Mouse (Mus musculus): Measurements from ENCODE around the gene Best3. TPM values are rescaled to one million over a fixed set of nuclear protein-coding genes. Genes with fewer than 3 reads are reported as not detected.

Best3 gene
- polyA plus RNA-seq, 1 experiment from 2014 or later, result 0.13 TPM

DNA sequence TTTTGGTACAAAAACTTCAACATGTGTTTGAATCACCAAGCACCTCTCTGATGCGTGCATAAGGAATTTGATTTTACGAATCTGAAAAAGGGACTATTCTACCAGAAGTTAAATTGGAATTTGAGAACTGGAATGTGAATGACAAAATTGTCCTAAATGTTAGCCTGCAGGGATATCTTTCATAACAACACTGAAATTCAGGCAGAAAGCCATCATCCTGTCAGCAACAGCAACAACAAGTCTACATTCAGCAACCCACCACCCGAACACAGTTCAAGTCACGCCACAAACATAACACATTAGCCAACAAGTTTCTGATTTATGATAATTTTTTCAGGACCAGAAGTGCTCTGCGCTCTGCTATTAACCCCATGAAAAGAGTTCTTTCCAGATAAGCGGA is 30.9 kb upstream of the Best3 start:
- Histone ChIP-seq H3K4me2 (ENCODE audit: low read length) (no peak overlapping the region), H3K27ac (ENCODE audit: low read length) (no peak overlapping the region), H3K4me3 (ENCODE audit: low read depth, low read length) (no peak overlapping the region), H3K9me3 (replicated peaks; ENCODE audit: control insufficient read depth, low read length, poor library complexity, severe bottlenecking) (no peaks in the 10 kb centered on the region), H3K27me3 (ENCODE audit: control insufficient read depth, insufficient read depth, low read depth, low read length) (no peaks in the 10 kb centered on the region), H3K36me3 (ENCODE audit: control insufficient read depth, insufficient read depth, low read length) (no peaks in the 10 kb centered on the region), H3K9ac (ENCODE audit: low read depth, low read length) (no peak overlapping the region), H3K4me1 (ENCODE audit: control insufficient read depth, insufficient read depth, low read length) (peaks cover 4% of the 10 kb centered on the region; the same call in 1 of the 2 replicates)
- WGBS, result 97% methylated on average over 6 of the region's 6 CpGs
- no peak for ATAC-seq

- H3K4me2 ChIP-seq (ENCODE audit: low read length), result no peak overlapping the region
- H3K9ac ChIP-seq (ENCODE audit: low read depth, low read length), result no peak overlapping the region
- H3K4me1 ChIP-seq (ENCODE audit: control insufficient read depth, insufficient read depth, low read length), result no peaks in the 10 kb centered on the region
- no peak for ATAC-seq
- H3K27me3 ChIP-seq (ENCODE audit: control insufficient read depth, insufficient read depth, low read depth, low read length), result no peaks in the 10 kb centered on the region
- H3K9me3 ChIP-seq (replicated peaks; ENCODE audit: control insufficient read depth, low read length, poor library complexity, severe bottlenecking), result no peaks in the 10 kb centered on the region
- no peaks in the 10 kb centered on the region for H3K36me3 ChIP-seq (ENCODE audit: control insufficient read depth, insufficient read depth, low read length)
- H3K4me3 ChIP-seq (ENCODE audit: low read depth, low read length), result no peak overlapping the region
- no peak overlapping the region for H3K27ac ChIP-seq (ENCODE audit: low read length)
- WGBS, result 91% methylated on average over 11 of the region's 11 CpGs
These were observed 29.5 kb upstream of the Best3 start for GRCm38 (mm10) chr10:116956483-116957158.

- Histone ChIP-seq H3K27me3 (ENCODE audit: control insufficient read depth, insufficient read depth, low read depth, low read length) (no peaks in the 10 kb centered on the region), H3K9me3 (replicated peaks; ENCODE audit: control insufficient read depth, low read length, poor library complexity, severe bottlenecking) (no peaks in the 10 kb centered on the region), H3K4me2 (ENCODE audit: low read length) (no peak overlapping the region), H3K36me3 (ENCODE audit: control insufficient read depth, insufficient read depth, low read length) (no peaks in the 10 kb centered on the region), H3K4me3 (ENCODE audit: low read depth, low read length) (no peak overlapping the region), H3K4me1 (ENCODE audit: control insufficient read depth, insufficient read depth, low read length) (no peaks in the 10 kb centered on the region), H3K9ac (ENCODE audit: low read depth, low read length) (no peak overlapping the region), H3K27ac (ENCODE audit: low read length) (no peak overlapping the region)
- ATAC-seq, result no peak
- WGBS, result 59% methylated on average over 5 of the region's 5 CpGs
These were observed 28.1 kb upstream of the Best3 start for GRCm38 (mm10) chr10:116957867-116958551.

GRCm38 (mm10) chr10:116962152-116962551 is 24.0 kb upstream of the Best3 start:
- H3K4me2 ChIP-seq (ENCODE audit: low read length), result no peak overlapping the region
- H3K9me3 ChIP-seq (replicated peaks; ENCODE audit: control insufficient read depth, low read length, poor library complexity, severe bottlenecking), result no peaks in the 10 kb centered on the region
- no peaks in the 10 kb centered on the region for H3K36me3 ChIP-seq (ENCODE audit: control insufficient read depth, insufficient read depth, low read length)
- no peak overlapping the region for H3K9ac ChIP-seq (ENCODE audit: low read depth, low read length)
- no peaks in the 10 kb centered on the region for H3K27me3 ChIP-seq (ENCODE audit: control insufficient read depth, insufficient read depth, low read depth, low read length)
- 69% methylated on average over 14 of the region's 14 CpGs for WGBS
- no peak overlapping the region for H3K4me3 ChIP-seq (ENCODE audit: low read depth, low read length)
- H3K4me1 ChIP-seq (ENCODE audit: control insufficient read depth, insufficient read depth, low read length), result no peaks in the 10 kb centered on the region
- no peak overlapping the region for H3K27ac ChIP-seq (ENCODE audit: low read length)
- ATAC-seq, result no peak

GRCm38 (mm10) chr10:116962803-116963202 is 23.3 kb upstream of the Best3 start:
- 60% methylated on average over 17 of the region's 17 CpGs for WGBS
- Histone ChIP-seq H3K36me3 (ENCODE audit: control insufficient read depth, insufficient read depth, low read length) (no peaks in the 10 kb centered on the region), H3K4me2 (ENCODE audit: low read length) (no peak overlapping the region), H3K9me3 (replicated peaks; ENCODE audit: control insufficient read depth, low read length, poor library complexity, severe bottlenecking) (no peaks in the 10 kb centered on the region), H3K27ac (ENCODE audit: low read length) (no peak overlapping the region), H3K9ac (ENCODE audit: low read depth, low read length) (no peak overlapping the region), H3K4me1 (ENCODE audit: control insufficient read depth, insufficient read depth, low read length) (no peaks in the 10 kb centered on the region), H3K27me3 (ENCODE audit: control insufficient read depth, insufficient read depth, low read depth, low read length) (no peaks in the 10 kb centered on the region), H3K4me3 (ENCODE audit: low read depth, low read length) (no peak overlapping the region)
- ATAC-seq, result no peak

DNA sequence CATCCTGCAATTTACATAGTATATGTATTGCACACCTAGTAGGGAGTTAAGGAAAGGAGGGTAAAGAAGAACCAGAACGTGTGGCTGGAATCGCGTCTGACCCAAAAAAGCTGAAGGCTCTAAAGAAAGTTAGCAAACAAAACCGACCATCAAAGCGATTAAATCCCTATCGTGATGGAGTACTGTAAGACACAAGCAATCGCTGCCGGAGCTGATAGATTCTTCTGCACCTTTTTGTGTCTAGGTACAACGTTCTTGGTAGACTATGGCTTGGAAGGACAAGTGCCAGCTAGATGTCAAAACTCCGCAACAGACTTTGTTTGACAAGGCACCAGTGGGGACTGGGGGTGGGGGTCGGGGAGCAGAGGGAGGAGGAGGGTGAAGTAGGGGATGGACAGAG is 22.0 kb upstream of the Best3 start:
- ATAC-seq, result no peak

DNA sequence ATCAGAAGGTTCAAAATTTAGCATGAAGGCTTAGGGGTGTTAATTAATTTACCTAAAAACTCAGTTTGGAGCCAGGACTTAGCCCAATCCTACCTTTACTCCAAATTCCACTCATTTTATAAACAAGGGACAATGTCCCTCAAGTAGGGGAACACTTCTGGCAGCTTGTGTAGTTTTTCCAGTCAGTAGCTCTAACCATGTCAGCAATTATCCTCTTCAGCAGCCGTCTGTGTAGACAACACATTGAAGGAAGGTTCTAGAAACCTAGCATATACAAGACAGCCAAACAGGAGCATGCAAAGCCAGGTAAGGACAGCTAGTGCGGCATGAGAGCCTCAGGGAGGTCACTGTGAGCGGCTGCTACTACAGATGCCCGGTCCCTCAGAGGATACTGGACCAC is 21.5 kb upstream of the Best3 start:
- Histone ChIP-seq H3K9me3 (replicated peaks; ENCODE audit: control insufficient read depth, low read length, poor library complexity, severe bottlenecking) (no peaks in the 10 kb centered on the region), H3K27me3 (ENCODE audit: control insufficient read depth, insufficient read depth, low read depth, low read length) (no peaks in the 10 kb centered on the region), H3K36me3 (ENCODE audit: control insufficient read depth, insufficient read depth, low read length) (no peaks in the 10 kb centered on the region), H3K4me3 (ENCODE audit: low read depth, low read length) (no peak overlapping the region), H3K9ac (ENCODE audit: low read depth, low read length) (no peak overlapping the region), H3K27ac (ENCODE audit: low read length) (no peak overlapping the region), H3K4me2 (ENCODE audit: low read length) (no peak overlapping the region), H3K4me1 (ENCODE audit: control insufficient read depth, insufficient read depth, low read length) (no peaks in the 10 kb centered on the region)
- 93% methylated on average over 4 of the region's 4 CpGs for WGBS
- no peak for ATAC-seq

More for the DNA sequence above, 22.0 kb upstream of the Best3 start:
- no peaks in the 10 kb centered on the region for H3K36me3 ChIP-seq (ENCODE audit: control insufficient read depth, insufficient read depth, low read length)
- no peaks in the 10 kb centered on the region for H3K27me3 ChIP-seq (ENCODE audit: control insufficient read depth, insufficient read depth, low read depth, low read length)
- H3K27ac ChIP-seq (ENCODE audit: low read length), result no peak overlapping the region
- no peak overlapping the region for H3K9ac ChIP-seq (ENCODE audit: low read depth, low read length)
- H3K9me3 ChIP-seq (replicated peaks; ENCODE audit: control insufficient read depth, low read length, poor library complexity, severe bottlenecking), result no peaks in the 10 kb centered on the region
- no peaks in the 10 kb centered on the region for H3K4me1 ChIP-seq (ENCODE audit: control insufficient read depth, insufficient read depth, low read length)
- no peak overlapping the region for H3K4me3 ChIP-seq (ENCODE audit: low read depth, low read length)
- 84% methylated on average over 11 of the region's 11 CpGs for WGBS
- no peak overlapping the region for H3K4me2 ChIP-seq (ENCODE audit: low read length)

DNA sequence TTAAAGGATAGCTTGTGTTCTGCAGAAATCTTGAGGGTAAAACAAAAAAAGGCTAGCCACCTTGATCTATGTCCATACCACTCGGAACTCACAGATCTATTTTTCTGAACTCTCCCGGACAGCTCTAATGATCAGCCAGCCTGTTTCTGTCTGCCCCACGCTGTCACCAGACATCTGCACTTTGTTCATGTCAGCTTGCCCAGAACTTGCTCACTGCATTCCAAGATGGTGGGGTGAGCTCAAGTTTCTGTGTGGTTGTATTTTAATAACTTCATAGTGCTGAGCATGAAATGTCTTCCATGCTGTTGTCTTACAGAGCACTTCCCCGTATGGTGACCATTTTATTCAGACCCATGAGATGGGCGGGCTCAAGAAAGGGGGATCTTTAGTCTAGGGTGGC is 20.8 kb upstream of the Best3 start:
- H3K4me3 ChIP-seq (ENCODE audit: low read depth, low read length), result no peak overlapping the region
- no peak overlapping the region for H3K4me2 ChIP-seq (ENCODE audit: low read length)
- H3K9ac ChIP-seq (ENCODE audit: low read depth, low read length), result no peak overlapping the region
- H3K36me3 ChIP-seq (ENCODE audit: control insufficient read depth, insufficient read depth, low read length), result no peaks in the 10 kb centered on the region
- no peaks in the 10 kb centered on the region for H3K27me3 ChIP-seq (ENCODE audit: control insufficient read depth, insufficient read depth, low read depth, low read length)
- 90% methylated on average over 5 of the region's 5 CpGs for WGBS
- no peak for ATAC-seq
- no peaks in the 10 kb centered on the region for H3K4me1 ChIP-seq (ENCODE audit: control insufficient read depth, insufficient read depth, low read length)
- no peak overlapping the region for H3K27ac ChIP-seq (ENCODE audit: low read length)
- no peaks in the 10 kb centered on the region for H3K9me3 ChIP-seq (replicated peaks; ENCODE audit: control insufficient read depth, low read length, poor library complexity, severe bottlenecking)

GRCm38 (mm10) chr10:116966065-116966464 is 20.0 kb upstream of the Best3 start:
- Histone ChIP-seq H3K4me3 (ENCODE audit: low read depth, low read length) (no peak overlapping the region), H3K9me3 (replicated peaks; ENCODE audit: control insufficient read depth, low read length, poor library complexity, severe bottlenecking) (no peaks in the 10 kb centered on the region), H3K4me2 (ENCODE audit: low read length) (no peak overlapping the region), H3K27me3 (ENCODE audit: control insufficient read depth, insufficient read depth, low read depth, low read length) (no peaks in the 10 kb centered on the region), H3K9ac (ENCODE audit: low read depth, low read length) (no peak overlapping the region), H3K36me3 (ENCODE audit: control insufficient read depth, insufficient read depth, low read length) (no peaks in the 10 kb centered on the region), H3K27ac (ENCODE audit: low read length) (no peak overlapping the region), H3K4me1 (ENCODE audit: control insufficient read depth, insufficient read depth, low read length) (no peaks in the 10 kb centered on the region)
- 83% methylated on average over 6 of the region's 6 CpGs for WGBS
- no peak for ATAC-seq

All from midbrain, embryonic 16.5 days (tissue).